Mouse (Mus musculus) retina, adult 2 months (tissue): ENCODE results near the gene Olfr1259.
"Not testable (repeated sequence)": the region's sequence is repeated elsewhere in the genome, so short reads cannot be mapped to it uniquely, and the experiment has no call there.

Experiments used
- DNase-seq: peaks from one replicate; pipeline ENCODE4 v3.0.0-alpha.2; 2012; ENCODE audit warnings: low read depth, low spot score

Gene Olfr1259

GRCm38 (mm10) chr2:89948564-89948963 lies at the start of gene Olfr1259:
Gene Olfr1259, minus strand, starts transcription at chr2:89948664.
- no peak for DNase-seq

- no peak for DNase-seq
Measured at GRCm38 (mm10) chr2:89990921-89991320, 42.5 kb upstream of the Olfr1259 start, which contains the start of gene Olfr1261. Gene Olfr1261, plus strand, starts transcription at chr2:89991221.

DNA sequence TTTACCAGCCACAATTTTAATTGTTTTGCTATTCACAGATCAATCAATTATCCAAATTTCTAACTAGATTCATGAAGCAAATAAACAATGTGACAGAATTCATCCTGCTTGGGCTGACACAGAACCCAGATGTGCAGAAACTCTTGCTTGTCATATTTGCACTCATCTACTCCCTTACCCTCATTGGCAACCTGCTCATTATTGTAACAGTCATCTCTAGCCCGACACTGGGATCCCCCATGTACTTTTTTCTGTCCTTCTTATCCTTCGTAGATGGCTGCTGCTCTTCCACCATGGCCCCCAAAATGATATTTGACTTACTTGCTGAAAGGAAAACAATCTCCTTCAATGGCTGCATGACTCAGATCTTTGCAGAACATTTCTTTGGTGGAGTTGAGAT lies 29.2 kb upstream of the Olfr1259 start:
- DNase-seq, result no peak

DNA sequence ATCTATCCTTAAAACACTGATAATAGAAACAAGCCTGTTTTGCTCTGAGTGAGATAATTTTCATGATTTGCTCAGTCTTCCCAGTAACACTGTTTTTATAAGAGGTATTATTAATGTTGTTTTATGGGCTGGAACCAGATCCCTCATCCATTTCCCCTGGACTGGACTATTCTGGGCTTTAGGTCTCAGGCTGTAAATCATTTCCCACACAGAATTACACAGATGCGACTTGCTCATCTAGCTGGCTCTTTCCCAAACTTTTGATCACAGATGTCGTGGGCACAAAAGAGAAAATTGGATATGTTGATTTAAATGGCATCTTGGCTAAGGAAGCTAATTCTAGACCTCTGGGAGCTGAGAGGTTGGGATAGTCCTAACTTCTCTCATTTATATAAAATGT lies 25.7 kb upstream of the Olfr1259 start, which contains the start of gene Olfr1260:
Olfr1260 (plus strand) TSS at position 157 of the 400 bp plus-strand sequence.
- no peak for DNase-seq

DNA sequence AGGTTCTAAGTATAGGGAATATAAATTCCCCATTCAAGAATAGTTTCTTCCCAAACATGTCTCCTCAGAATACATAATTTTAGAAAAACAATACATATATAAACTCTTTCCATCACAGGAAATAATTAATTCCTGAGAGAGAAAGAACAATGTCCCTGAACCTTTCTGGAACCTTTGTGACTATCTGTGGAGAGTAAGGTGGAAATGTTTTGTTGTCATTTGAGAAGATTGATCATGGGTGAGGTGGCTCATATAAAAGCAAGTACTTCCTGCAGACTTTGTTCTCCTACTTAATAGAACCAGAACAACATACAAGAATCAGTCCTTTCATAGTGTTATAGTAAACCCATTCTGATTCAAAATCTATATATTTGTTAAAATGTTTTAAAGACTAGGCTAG lies 21.5 kb downstream of the Olfr1259 start, which contains the start of gene Olfr1258:
Olfr1258 (plus strand) TSS at position 301 of the 400 bp plus-strand sequence.
- DNase-seq, result no peak

DNA sequence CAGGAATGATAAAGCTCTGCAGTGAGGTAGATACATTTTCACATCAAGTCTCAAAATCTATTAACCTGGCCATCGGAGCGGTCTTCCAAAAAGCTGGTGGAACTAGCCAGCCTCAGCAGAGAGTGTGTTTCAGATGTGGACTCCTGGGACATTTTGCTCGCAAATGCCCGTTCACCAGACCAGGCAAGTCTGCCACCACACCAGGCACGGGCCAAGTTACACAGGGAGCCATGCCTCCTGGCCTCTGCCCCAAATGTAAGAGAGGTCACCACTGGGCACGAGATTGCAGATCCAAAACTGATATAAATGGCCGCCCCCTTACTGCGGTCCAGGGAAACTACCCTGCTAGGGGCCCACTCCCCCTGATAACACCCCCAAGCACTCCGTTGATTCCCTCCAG lies 35.8 kb downstream of the Olfr1259 start:
- DNase-seq, result not testable (repeated sequence)
